Mouse (Mus musculus) embryonic facial prominence, embryonic 12.5 days (tissue): Measurements from ENCODE around the gene Atp6v1c2. TPM values are rescaled to one million over a fixed set of nuclear protein-coding genes. Genes with fewer than 3 reads are reported as not detected.
A peak's percentile ranks its signal among the peaks of the same experiment; 100 is the strongest.

Experiments used
- ATAC-seq: fragments of 200-750 bp; cut with Nextera tagmentation; 2 replicates; pipeline ENCODE4 v1.8.0; 2017; ENCODE audit not compliant: insufficient number of reproducible peaks, insufficient read depth, low FRiP score, low TSS enrichment
- H3K27ac ChIP-seq: fragments of 300-500 bp; sonication (generic); 2 replicates; pipeline ENCODE4 v1.5.1; 2016; ENCODE audit warnings: mild to moderate bottlenecking
- H3K27me3 ChIP-seq: fragments of 300-500 bp; sonication (generic); 2 replicates; pipeline ENCODE4 v1.6.1; 2016; ENCODE audit warnings: mild to moderate bottlenecking, moderate library complexity
- H3K36me3 ChIP-seq: fragments of 300-500 bp; sonication (generic); 2 replicates; pipeline ENCODE4 v1.6.1; 2016; ENCODE audit warnings: mild to moderate bottlenecking
- H3K4me1 ChIP-seq: fragments of 300-500 bp; sonication (generic); 2 replicates; pipeline ENCODE4 v1.6.1; 2016
- H3K4me2 ChIP-seq: fragments of 300-500 bp; sonication (generic); replicated peaks from 2 replicates; pipeline ENCODE4 v1.6.1; 2016; ENCODE audit warnings: mild to moderate bottlenecking, moderate library complexity
- H3K4me3 ChIP-seq: fragments of 300-500 bp; sonication (generic); 2 replicates; pipeline ENCODE4 v1.5.1; 2016; ENCODE audit warnings: mild to moderate bottlenecking
- H3K9ac ChIP-seq: fragments of 300-500 bp; sonication (generic); 2 replicates; pipeline ENCODE4 v1.6.1; 2016; ENCODE audit warnings: mild to moderate bottlenecking, moderate library complexity
- H3K9me3 ChIP-seq: fragments of 300-500 bp; sonication (generic); 2 replicates; pipeline ENCODE4 v1.6.1; 2016; ENCODE audit warnings: mild to moderate bottlenecking, moderate library complexity
- WGBS: fragments of 180-500 bp; shearing (Covaris S2); methylation state at CpG from one replicate; pipeline ENCODE4 v1.1.7; 2016; 5-methylcytosine and 5-hydroxymethylcytosine counted together
- polyA plus RNA-seq: library from polyadenylated mRNA; unstranded; fragments of >200 nt; fragmentation: Nextera tagmentation; extraction: Ambion mirVana; gene quantifications from 2 replicates; pipeline ENCODE4 v1.2.1, GENCODE M21; 2016

Gene Atp6v1c2
- polyA plus RNA-seq, 1 experiment from 2014 or later: 0.83 TPM

DNA sequence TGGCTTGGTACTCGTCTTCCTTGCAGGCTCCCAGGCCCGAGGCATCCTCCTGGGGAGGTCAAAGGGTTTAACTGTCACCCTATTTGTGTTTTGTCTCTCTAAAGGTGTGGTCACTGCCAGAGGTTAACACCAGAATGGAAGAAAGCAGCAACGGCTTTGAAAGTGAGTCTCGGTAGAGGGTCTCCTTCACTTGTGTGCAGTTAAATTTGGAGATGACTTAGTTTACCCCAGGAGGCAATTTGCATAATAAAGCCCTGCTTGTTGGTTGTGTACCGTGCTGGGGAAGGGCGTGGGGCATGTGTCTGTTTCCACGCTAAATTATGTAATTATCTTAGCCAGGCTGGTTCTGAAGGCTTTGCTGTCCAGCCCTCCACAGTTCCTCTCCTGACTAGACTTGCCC is 55.3 kb downstream of the Atp6v1c2 start:
- Histone ChIP-seq H3K4me3 (no peak overlapping the region), H3K36me3 (peaks cover 89% of the 10 kb centered on the region), H3K4me1 (peaks cover 6% of the 10 kb centered on the region), H3K27ac (no peak overlapping the region), H3K9me3 (no peaks in the 10 kb centered on the region), H3K27me3 (no peaks in the 10 kb centered on the region), H3K4me2 (no peak overlapping the region), H3K9ac (no peak overlapping the region)
- WGBS: 82% methylated on average over 7 of the region's 7 CpGs
- ATAC-seq: no peak

DNA sequence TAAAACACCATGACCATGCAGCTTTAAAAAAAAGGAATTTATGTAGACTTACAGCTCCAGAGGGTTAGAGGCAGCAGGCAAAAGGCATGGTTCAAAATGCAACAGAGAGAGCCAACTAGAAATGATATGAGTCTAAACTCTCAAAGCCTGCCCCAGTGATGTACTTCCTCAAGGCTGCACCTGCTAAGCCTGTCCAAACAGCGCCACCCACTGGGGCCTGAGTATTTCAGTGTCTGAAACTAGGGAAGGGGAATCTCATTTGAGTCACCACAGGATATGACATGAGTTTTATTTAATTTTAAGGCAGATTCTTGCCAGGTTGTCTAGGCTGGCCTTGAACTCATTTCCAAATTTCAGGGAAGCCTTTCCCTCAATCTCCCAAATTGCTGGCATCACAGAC is 57.9 kb downstream of the Atp6v1c2 start:
- Histone ChIP-seq H3K4me2 (no peak overlapping the region), H3K27me3 (no peaks in the 10 kb centered on the region), H3K4me1 (peaks cover 21% of the 10 kb centered on the region), H3K9ac (no peak overlapping the region), H3K27ac (no peak overlapping the region), H3K4me3 (no peak overlapping the region), H3K36me3 (peaks cover 65% of the 10 kb centered on the region), H3K9me3 (no peaks in the 10 kb centered on the region)
- ATAC-seq: no peak
- 81% methylated on average over 1 of the region's 1 CpGs for WGBS

DNA sequence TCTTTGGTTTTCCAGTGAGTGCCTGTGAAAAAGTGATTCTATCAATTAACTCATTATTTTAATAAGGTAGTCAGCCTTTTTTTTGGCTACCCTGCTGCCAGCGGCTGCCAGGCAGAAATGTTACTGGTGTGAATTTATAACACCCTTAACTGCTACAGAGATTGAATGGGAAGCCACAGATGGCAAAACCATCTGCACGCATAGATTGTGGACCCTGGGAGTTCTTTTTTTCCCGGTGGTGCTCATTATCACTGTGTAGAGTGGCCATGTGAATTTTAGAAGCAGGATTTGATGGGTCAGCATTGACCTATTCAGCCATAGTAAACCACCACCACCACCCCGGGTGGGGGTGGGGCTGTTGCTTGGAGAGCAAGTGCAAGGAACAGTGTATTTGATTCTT is 61.8 kb downstream of the Atp6v1c2 start:
- H3K4me1 ChIP-seq: peaks cover 21% of the 10 kb centered on the region
- no peak overlapping the region for H3K27ac ChIP-seq
- peak overlapping the region; percentile 75 for H3K4me3 ChIP-seq
- whole genome bisulfite sequencing: 18% methylated on average over 4 of the region's 4 CpGs
- peak overlapping the region; percentile 83 for H3K4me2 ChIP-seq
- peaks cover 30% of the 10 kb centered on the region for H3K36me3 ChIP-seq
- ATAC-seq: no peak
- peak overlapping the region; percentile 86 for H3K9ac ChIP-seq
- no peaks in the 10 kb centered on the region for H3K9me3 ChIP-seq
- no peaks in the 10 kb centered on the region for H3K27me3 ChIP-seq

DNA sequence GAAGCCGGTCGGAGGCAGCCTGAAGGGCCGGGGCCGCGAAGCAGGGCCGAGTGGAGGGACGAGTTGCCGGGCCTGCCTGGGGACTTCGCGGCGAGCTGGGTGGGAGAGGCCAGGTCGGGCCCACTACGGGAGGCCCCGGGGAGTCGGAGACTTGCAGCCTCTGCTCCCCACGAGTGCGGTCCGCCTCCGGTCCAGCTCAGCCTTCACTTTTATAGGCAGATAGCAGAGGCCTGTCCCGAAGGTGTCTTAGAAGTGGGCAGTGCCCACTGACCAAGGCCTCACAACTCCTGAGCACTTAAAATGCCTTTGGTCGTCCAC is 62.5 kb downstream of the Atp6v1c2 start:
- Histone ChIP-seq H3K4me1 (peaks cover 21% of the 10 kb centered on the region), H3K4me2 (peak overlapping the region; percentile 83), H3K9me3 (no peaks in the 10 kb centered on the region), H3K27me3 (no peaks in the 10 kb centered on the region), H3K4me3 (peak overlapping the region; percentile 75), H3K9ac (peak overlapping the region; percentile 86), H3K36me3 (peaks cover 25% of the 10 kb centered on the region), H3K27ac (peak overlapping the region; percentile 76)
- ATAC-seq: peak; percentile 72; the same call in 1 of the 2 replicates
- 0% methylated on average over 21 of the region's 21 CpGs for WGBS

DNA sequence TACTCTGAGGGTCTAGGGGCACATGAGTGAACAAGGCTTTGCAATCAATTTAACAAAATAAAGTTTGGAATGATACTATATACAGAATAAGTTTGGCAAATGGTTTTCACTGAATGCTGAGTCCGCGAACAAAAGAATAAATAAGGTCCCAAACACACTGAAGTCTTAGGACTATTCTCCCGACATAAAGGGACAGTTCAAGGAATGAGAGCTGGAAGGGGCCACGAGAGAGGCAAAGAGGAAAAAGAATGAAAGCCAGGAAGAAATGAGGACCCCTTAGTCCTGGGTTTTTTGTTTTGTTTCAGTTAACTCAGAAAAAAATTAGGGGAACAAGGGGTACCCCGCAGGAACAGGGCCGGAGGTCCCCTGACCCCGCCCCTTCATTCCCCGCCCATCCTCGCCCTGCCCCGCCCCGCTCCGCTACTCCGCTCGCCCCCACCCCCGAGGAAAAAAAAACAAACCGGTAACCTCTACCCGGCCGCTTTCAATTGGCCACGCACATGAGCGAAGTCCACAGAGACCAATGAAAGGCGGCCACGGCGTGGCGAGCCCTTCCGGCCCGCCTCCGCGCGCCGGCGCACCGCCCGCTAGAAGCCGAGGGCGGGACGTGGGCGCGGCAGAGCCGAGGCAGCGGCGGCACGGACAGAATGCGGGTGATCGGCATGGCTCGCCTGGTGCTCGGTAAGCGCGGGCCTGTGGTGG is 63.0 kb downstream of the Atp6v1c2 start, which contains the start of gene Pdia6:
Gene Pdia6, plus strand, starts transcription at position 575 of the 702 bp plus-strand sequence.
- 2% methylated on average over 44 of the region's 48 CpGs for WGBS
- peak; percentile 99 for ATAC-seq
- peak within 1 kb of the TSS; percentile 75 for H3K4me3 ChIP-seq

DNA sequence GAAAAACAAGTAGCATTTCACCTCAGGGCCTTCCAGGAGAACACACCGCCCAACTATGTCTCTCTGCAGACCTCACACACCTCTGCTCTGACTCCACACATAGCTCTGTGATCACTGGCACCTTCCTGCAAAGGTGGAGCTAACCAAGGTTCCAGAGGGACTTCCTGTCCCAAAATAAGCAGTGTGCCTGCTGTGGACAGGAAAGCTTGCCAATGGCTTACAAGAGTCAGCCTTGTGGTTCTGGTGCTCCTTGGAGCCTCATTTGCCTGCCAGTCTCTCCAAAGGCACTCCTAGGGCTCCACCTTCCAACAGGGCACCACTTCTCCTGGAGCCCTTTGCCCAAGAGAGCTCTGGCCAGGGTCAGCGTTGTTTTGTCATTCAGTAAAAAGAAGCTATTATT is 64.3 kb downstream of the Atp6v1c2 start:
- peaks cover 21% of the 10 kb centered on the region for H3K4me1 ChIP-seq
- H3K4me3 ChIP-seq: no peak overlapping the region
- no peaks in the 10 kb centered on the region for H3K9me3 ChIP-seq
- ATAC-seq: no peak
- H3K27ac ChIP-seq: no peak overlapping the region
- H3K4me2 ChIP-seq: no peak overlapping the region
- peaks cover 7% of the 10 kb centered on the region; the same call in 1 of the 2 replicates for H3K36me3 ChIP-seq
- no peak overlapping the region for H3K9ac ChIP-seq
- H3K27me3 ChIP-seq: no peaks in the 10 kb centered on the region
- 82% methylated on average over 2 of the region's 2 CpGs for WGBS

More for the DNA sequence above, 63.0 kb downstream of the Atp6v1c2 start, which contains the start of gene Pdia6:
- Histone ChIP-seq H3K9me3 (no peaks in the 10 kb centered on the region), H3K27ac (peak within 1 kb of the TSS; percentile 76), H3K4me1 (peaks cover 21% of the 10 kb centered on the region), H3K9ac (peak within 1 kb of the TSS; percentile 86), H3K4me2 (peak within 1 kb of the TSS; percentile 83), H3K27me3 (no peaks in the 10 kb centered on the region), H3K36me3 (peaks cover 19% of the 10 kb centered on the region)

DNA sequence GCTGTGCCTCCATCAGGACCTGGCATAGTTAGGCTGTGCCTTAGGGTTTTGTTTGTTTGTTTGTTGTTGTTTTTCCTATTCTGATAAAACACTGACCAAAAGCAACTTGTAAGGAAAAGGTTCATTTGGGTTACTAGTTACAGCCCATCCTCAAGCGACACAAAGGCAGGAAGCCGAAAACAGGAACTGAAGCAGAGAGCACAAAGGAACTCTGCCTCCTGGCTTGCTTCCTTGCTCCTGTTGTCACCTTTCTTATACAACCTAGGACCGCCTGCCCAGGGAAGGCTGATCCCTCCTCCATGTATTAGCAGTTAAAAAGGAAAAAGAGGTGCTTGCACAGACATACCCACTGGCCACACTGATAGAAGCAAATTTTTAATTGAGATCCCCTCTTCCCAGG is 65.3 kb downstream of the Atp6v1c2 start:
- H3K36me3 ChIP-seq: peaks cover 3% of the 10 kb centered on the region; the same call in 1 of the 2 replicates
- no peaks in the 10 kb centered on the region for H3K9me3 ChIP-seq
- no peak overlapping the region for H3K4me3 ChIP-seq
- ATAC-seq: no peak
- 67% methylated on average over 3 of the region's 3 CpGs for WGBS
- peaks cover 15% of the 10 kb centered on the region for H3K4me1 ChIP-seq
- no peak overlapping the region for H3K9ac ChIP-seq
- no peaks in the 10 kb centered on the region for H3K27me3 ChIP-seq
- H3K27ac ChIP-seq: no peak overlapping the region
- no peak overlapping the region for H3K4me2 ChIP-seq

DNA sequence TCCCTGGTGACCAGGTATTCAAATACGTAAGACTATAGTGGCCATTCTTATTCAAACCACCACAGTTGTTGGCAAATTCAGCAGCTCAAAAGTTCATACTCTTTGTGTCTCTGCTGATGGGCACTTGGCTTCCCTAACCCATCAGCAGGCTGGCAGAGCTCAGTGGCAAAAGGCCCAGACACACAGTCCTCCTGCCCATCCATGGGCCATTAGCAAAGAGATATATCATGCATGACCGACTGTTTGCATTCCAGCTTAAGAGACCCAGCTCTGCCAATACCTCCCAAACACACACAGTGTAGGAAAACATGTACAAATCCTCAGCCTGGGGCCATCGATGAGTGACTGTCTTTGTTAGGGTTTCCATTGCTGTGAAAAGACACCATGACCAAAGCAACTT is 68.2 kb downstream of the Atp6v1c2 start:
- no peaks in the 10 kb centered on the region for H3K4me1 ChIP-seq
- H3K36me3 ChIP-seq: no peaks in the 10 kb centered on the region
- H3K9ac ChIP-seq: no peak overlapping the region
- no peak overlapping the region for H3K27ac ChIP-seq
- WGBS: 88% methylated on average over 3 of the region's 3 CpGs
- no peaks in the 10 kb centered on the region for H3K27me3 ChIP-seq
- H3K4me3 ChIP-seq: no peak overlapping the region
- H3K4me2 ChIP-seq: no peak overlapping the region
- ATAC-seq: no peak
- H3K9me3 ChIP-seq: no peaks in the 10 kb centered on the region

DNA sequence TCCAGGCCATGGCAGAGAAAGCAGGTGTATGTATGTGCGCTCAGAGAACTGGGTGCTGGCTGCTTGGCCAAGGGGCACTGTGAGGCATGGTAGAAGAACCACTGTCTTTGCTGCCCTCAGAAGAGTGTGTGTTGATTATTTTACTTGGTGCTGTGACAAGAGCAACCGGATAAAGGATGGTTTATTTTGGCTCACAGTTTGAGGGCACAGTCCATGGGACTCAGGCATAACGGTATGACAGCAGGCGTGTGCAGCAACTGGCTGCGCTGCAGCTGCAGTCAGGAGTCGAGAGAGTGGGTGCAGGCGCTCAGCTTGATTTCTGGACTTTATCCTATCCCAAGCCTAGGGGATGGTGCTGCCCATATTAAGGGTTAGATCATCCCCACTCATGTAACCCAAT is 70.7 kb downstream of the Atp6v1c2 start:
- ATAC-seq: no peak
- Histone ChIP-seq H3K9me3 (no peaks in the 10 kb centered on the region), H3K4me1 (no peaks in the 10 kb centered on the region), H3K36me3 (no peaks in the 10 kb centered on the region), H3K4me2 (no peak overlapping the region), H3K27ac (no peak overlapping the region), H3K4me3 (no peak overlapping the region), H3K27me3 (0 out of 2 replicates have a peak, but pooled peaks cover 5% of the 10 kb centered on the region), H3K9ac (no peak overlapping the region)
- WGBS: 86% methylated on average over 7 of the region's 7 CpGs

DNA sequence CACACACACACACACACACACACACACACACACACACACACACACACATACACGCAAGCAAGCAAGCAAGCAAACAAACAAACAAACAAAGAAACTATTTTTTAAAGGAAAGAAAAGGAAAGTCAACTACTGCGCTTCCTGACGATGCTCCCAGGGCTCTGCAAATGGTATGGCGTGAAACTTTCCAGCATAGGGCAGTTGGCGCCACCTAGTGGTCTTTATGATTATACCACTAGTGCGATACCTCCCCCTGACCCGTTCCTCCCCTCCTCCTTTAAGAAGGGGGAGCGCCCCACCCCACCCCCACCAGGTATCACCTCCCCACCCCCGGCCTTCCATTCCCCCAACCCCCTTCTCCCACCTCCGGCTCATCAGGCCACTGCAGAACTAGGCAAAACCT is 72.3 kb downstream of the Atp6v1c2 start:
- ATAC-seq: no peak
- H3K4me2 ChIP-seq: no peak overlapping the region
- 5% methylated on average over 10 of the region's 10 CpGs for WGBS

DNA sequence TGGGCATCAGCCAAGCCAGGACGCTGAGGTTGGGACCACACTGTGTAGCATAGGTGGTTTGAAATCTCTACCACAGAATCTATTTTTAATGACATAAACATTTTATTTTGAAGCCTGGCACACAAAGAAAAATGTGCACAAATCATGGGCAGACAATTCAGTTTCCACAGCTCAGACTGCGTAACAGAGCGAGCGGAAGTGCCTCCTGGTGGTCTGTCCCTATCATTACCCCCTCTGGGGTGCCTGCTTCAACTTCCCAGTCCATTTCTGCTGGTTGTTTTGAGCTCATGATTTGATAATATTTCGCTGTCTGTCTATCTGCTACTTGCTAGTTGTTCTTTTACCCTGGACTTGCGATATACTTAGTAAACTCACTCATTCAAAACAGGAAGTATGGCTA is 73.6 kb downstream of the Atp6v1c2 start:
- no peak overlapping the region for H3K27ac ChIP-seq
- WGBS: 80% methylated on average over 6 of the region's 6 CpGs
- no peak overlapping the region for H3K9ac ChIP-seq
- no peak for ATAC-seq
- 0 out of 2 replicates have a peak, but pooled peaks cover 7% of the 10 kb centered on the region for H3K27me3 ChIP-seq
- no peaks in the 10 kb centered on the region for H3K36me3 ChIP-seq
- H3K4me2 ChIP-seq: no peak overlapping the region
- H3K4me1 ChIP-seq: no peaks in the 10 kb centered on the region
- H3K9me3 ChIP-seq: no peaks in the 10 kb centered on the region
- no peak overlapping the region for H3K4me3 ChIP-seq

More for the DNA sequence above, 72.3 kb downstream of the Atp6v1c2 start:
- Histone ChIP-seq H3K4me1 (no peaks in the 10 kb centered on the region), H3K4me3 (no peak overlapping the region), H3K9me3 (no peaks in the 10 kb centered on the region), H3K36me3 (no peaks in the 10 kb centered on the region), H3K27me3 (0 out of 2 replicates have a peak, but pooled peaks cover 7% of the 10 kb centered on the region), H3K27ac (no peak overlapping the region), H3K9ac (no peak overlapping the region)

DNA sequence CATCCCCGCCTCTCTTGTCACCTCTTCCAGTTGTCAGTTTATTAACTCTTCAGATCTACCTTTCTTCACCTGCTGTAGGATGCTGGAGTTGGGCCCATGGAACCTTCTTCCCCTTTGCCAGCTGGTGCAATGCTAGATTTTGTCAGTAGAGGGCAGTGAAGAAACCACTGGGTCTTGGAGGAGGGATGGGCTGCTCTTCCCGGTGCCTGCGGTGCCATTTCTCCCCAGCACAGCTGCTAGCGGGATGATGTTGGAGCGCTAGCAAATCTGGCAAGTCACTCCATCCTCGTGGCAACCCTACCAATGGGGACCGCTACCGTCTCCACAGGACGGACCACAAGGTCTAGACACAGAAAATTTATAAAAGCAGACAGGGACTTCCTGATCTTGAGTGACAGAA is 76.1 kb downstream of the Atp6v1c2 start:
- Histone ChIP-seq H3K4me2 (peak overlapping the region; percentile 42), H3K36me3 (no peaks in the 10 kb centered on the region), H3K27me3 (0 out of 2 replicates have a peak, but pooled peaks cover 7% of the 10 kb centered on the region), H3K9ac (no peak overlapping the region), H3K27ac (no peak overlapping the region), H3K9me3 (no peaks in the 10 kb centered on the region), H3K4me1 (no peaks in the 10 kb centered on the region), H3K4me3 (no peak overlapping the region)
- 9% methylated on average over 9 of the region's 9 CpGs for WGBS
- no peak for ATAC-seq
